Mouse (Mus musculus): ENCODE data around the gene Hacd2.

- TF ChIP-seq CTCF (IDR thresholded peaks at IDR 0.05; ENCODE audit: borderline replicate concordance, extremely low read depth, insufficient read depth, insufficient read length) (no peak), POLR2A (IDR thresholded peaks at IDR 0.05; ENCODE audit: borderline replicate concordance, extremely low read depth, insufficient read depth, insufficient read length, poor library complexity, severe bottlenecking) (no peak)
These were observed 3.7 kb upstream of the Hacd2 start for GRCm38 (mm10) chr16:35018470-35018974.
